Mouse (Mus musculus): ENCODE measurements at regions not wholly inside any gene's neighbourhood (a gene's known extent, or its start where the extent isn't known, plus 50 kb on each side); places are given as distances from the start of the nearest gene placed in this dataset.

GRCm38 (mm10) chr2:92751256-92751655 lies 151.7 kb downstream of the Chst1 start:
- DNase-seq (ENCODE audit: low read depth), result peak; percentile 83

- peak; percentile 86 for DNase-seq (ENCODE audit: low read depth)
Measured at GRCm38 (mm10) chr2:92752156-92752555, 152.6 kb downstream of the Chst1 start.

- DNase-seq (ENCODE audit: low read depth), result no peak
Measured at GRCm38 (mm10) chr2:92752794-92753193, 153.3 kb downstream of the Chst1 start.

GRCm38 (mm10) chr2:92754505-92755280 lies 155.2 kb downstream of the Chst1 start:
- no peak for DNase-seq (ENCODE audit: low read depth)

GRCm38 (mm10) chr2:92756491-92756890 lies 157.0 kb downstream of the Chst1 start:
- no peak for DNase-seq (ENCODE audit: low read depth)

- no peak for DNase-seq (ENCODE audit: low read depth)
Measured at GRCm38 (mm10) chr2:92758775-92759174, 156.1 kb upstream of the Syt13 start.

GRCm38 (mm10) chr2:92763881-92764635 lies 150.8 kb upstream of the Syt13 start:
- DNase-seq (ENCODE audit: low read depth), result no peak

- no peak for DNase-seq (ENCODE audit: low read depth)
Measured at GRCm38 (mm10) chr2:92767476-92768005, 147.4 kb upstream of the Syt13 start.

GRCm38 (mm10) chr2:92768088-92768487 lies 146.8 kb upstream of the Syt13 start:
- no peak for DNase-seq (ENCODE audit: low read depth)

GRCm38 (mm10) chr2:92769061-92769460 lies 145.8 kb upstream of the Syt13 start:
- DNase-seq (ENCODE audit: low read depth), result no peak

GRCm38 (mm10) chr2:92770098-92770497 lies 144.8 kb upstream of the Syt13 start:
- no peak for DNase-seq (ENCODE audit: low read depth)

GRCm38 (mm10) chr2:92772623-92773022 lies 142.3 kb upstream of the Syt13 start:
- no peak for DNase-seq (ENCODE audit: low read depth)

GRCm38 (mm10) chr2:92776497-92776896 lies 138.4 kb upstream of the Syt13 start:
- peak; percentile 39 for DNase-seq (ENCODE audit: low read depth)

- DNase-seq (ENCODE audit: low read depth), result no peak
Measured at GRCm38 (mm10) chr2:92779101-92779500, 135.8 kb upstream of the Syt13 start.

- no peak for DNase-seq (ENCODE audit: low read depth)
Measured at GRCm38 (mm10) chr2:92780021-92780420, 134.9 kb upstream of the Syt13 start.

- no peak for DNase-seq (ENCODE audit: low read depth)
Measured at GRCm38 (mm10) chr2:92781451-92781850, 133.4 kb upstream of the Syt13 start.

GRCm38 (mm10) chr2:92782621-92783020 lies 132.3 kb upstream of the Syt13 start:
- no peak for DNase-seq (ENCODE audit: low read depth)

GRCm38 (mm10) chr2:92784916-92785315 lies 130.0 kb upstream of the Syt13 start:
- DNase-seq (ENCODE audit: low read depth), result no peak

GRCm38 (mm10) chr2:92787925-92788410 lies 126.9 kb upstream of the Syt13 start:
- DNase-seq (ENCODE audit: low read depth), result no peak

- DNase-seq (ENCODE audit: low read depth), result no peak
Measured at GRCm38 (mm10) chr2:92788875-92789274, 126.0 kb upstream of the Syt13 start.

GRCm38 (mm10) chr2:92790374-92790773 lies 124.5 kb upstream of the Syt13 start:
- no peak for DNase-seq (ENCODE audit: low read depth)

- DNase-seq (ENCODE audit: low read depth), result no peak
Measured at GRCm38 (mm10) chr2:92799770-92800169, 115.1 kb upstream of the Syt13 start.

- DNase-seq (ENCODE audit: low read depth), result no peak
Measured at GRCm38 (mm10) chr2:92800667-92801066, 114.2 kb upstream of the Syt13 start.

Measured in 416B (cell line).